Mouse (Mus musculus): ENCODE measurements around the gene Sgtb. TPM values are rescaled to one million over a fixed set of nuclear protein-coding genes. Genes with fewer than 3 reads are reported as not detected.
A peak's percentile ranks its signal among the peaks of the same experiment; 100 is the strongest.

Sgtb gene
- polyA plus RNA-seq, 1 experiment from 2014 or later: 34.5 TPM

- WGBS: 29% methylated on average over 7 of the region's 7 CpGs
Measured at GRCm38 (mm10) chr13:104110526-104110925, 985 bp downstream of the Sgtb start.

DNA sequence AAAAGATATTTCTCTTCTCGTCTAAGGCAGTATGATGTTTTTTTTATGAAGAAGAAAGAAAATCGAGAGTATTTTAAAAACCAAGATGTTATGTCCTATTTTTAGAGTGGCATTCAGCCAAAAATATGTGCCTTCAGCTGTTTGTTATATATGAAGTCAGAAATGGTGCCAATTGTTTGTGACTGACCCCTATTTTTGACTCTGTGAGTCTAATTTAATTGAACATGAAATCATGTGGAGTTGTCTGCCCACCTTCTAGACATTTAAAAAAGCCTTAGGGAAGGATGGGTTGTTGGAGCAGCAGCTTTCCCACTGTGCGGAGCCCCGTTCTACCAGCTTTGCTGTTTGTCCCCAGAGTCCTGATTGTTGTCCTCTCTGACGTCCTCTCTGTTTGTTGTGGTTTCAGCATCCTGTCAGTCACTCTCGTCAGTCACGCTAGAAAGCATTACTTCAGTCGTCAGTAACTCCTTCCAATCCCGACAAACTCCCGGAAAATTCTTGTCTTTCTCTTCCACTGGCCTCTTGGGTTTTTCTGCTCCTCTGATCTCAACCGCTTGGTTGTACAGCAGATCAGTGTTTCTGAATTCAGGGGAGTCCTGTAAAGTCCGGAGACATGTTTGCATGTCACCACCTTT lies 2.8 kb downstream of the Sgtb start:
- Histone ChIP-seq H3K4me2 (peak overlapping the region; percentile 24; the same call in 1 of the 2 replicates), H3K36me3 (peaks cover 25% of the 10 kb centered on the region), H3K4me1 (peaks cover 22% of the 10 kb centered on the region), H3K9me3 (replicated peaks) (no peaks in the 10 kb centered on the region), H3K9ac (replicated peaks) (no peak overlapping the region), H3K4me3 (replicated peaks) (no peak overlapping the region), H3K27ac (replicated peaks) (no peak overlapping the region), H3K27me3 (replicated peaks) (no peaks in the 10 kb centered on the region)
- ATAC-seq (ENCODE audit: low FRiP score): no peak
- WGBS: 67% methylated on average over 12 of the region's 12 CpGs

More at GRCm38 (mm10) chr13:104110526-104110925, 985 bp downstream of the Sgtb start:
- H3K27me3 ChIP-seq (replicated peaks): no peaks in the 10 kb centered on the region
- H3K4me2 ChIP-seq: peak overlapping the region; percentile 89
- peak overlapping the region; percentile 85 for H3K9ac ChIP-seq (replicated peaks)
- H3K4me1 ChIP-seq: peaks cover 22% of the 10 kb centered on the region
- no peak for ATAC-seq (ENCODE audit: low FRiP score)
- no peaks in the 10 kb centered on the region for H3K9me3 ChIP-seq (replicated peaks)
- H3K27ac ChIP-seq (replicated peaks): peak overlapping the region; percentile 88
- peak overlapping the region; percentile 67 for H3K4me3 ChIP-seq (replicated peaks)
- H3K36me3 ChIP-seq: peaks cover 15% of the 10 kb centered on the region

GRCm38 (mm10) chr13:104113782-104114181 lies 4.2 kb downstream of the Sgtb start:
- H3K4me1 ChIP-seq: peaks cover 18% of the 10 kb centered on the region
- H3K9ac ChIP-seq (replicated peaks): no peak overlapping the region
- H3K4me3 ChIP-seq (replicated peaks): no peak overlapping the region
- no peaks in the 10 kb centered on the region for H3K27me3 ChIP-seq (replicated peaks)
- H3K9me3 ChIP-seq (replicated peaks): no peaks in the 10 kb centered on the region
- WGBS: 91% methylated on average over 4 of the region's 4 CpGs
- H3K27ac ChIP-seq (replicated peaks): no peak overlapping the region
- ATAC-seq (ENCODE audit: low FRiP score): no peak
- H3K36me3 ChIP-seq: peaks cover 32% of the 10 kb centered on the region
- no peak overlapping the region for H3K4me2 ChIP-seq

GRCm38 (mm10) chr13:104114827-104115226 lies 5.3 kb downstream of the Sgtb start:
- Histone ChIP-seq H3K4me3 (replicated peaks) (no peak overlapping the region), H3K27me3 (replicated peaks) (no peaks in the 10 kb centered on the region), H3K9me3 (replicated peaks) (no peaks in the 10 kb centered on the region), H3K36me3 (peaks cover 42% of the 10 kb centered on the region), H3K9ac (replicated peaks) (no peak overlapping the region), H3K27ac (replicated peaks) (no peak overlapping the region), H3K4me2 (no peak overlapping the region), H3K4me1 (peaks cover 18% of the 10 kb centered on the region)
- WGBS: 97% methylated on average over 2 of the region's 2 CpGs
- no peak for ATAC-seq (ENCODE audit: low FRiP score)

- no peak overlapping the region for H3K9ac ChIP-seq (replicated peaks)
- 60% methylated on average over 17 of the region's 17 CpGs for WGBS
Measured at GRCm38 (mm10) chr13:104122078-104122840, 12.7 kb downstream of the Sgtb start.

GRCm38 (mm10) chr13:104123662-104124381 lies 14.3 kb downstream of the Sgtb start:
- Histone ChIP-seq H3K36me3 (peaks cover 43% of the 10 kb centered on the region), H3K27me3 (replicated peaks) (no peaks in the 10 kb centered on the region), H3K4me1 (no peaks in the 10 kb centered on the region), H3K9ac (replicated peaks) (no peak overlapping the region), H3K4me2 (no peak overlapping the region), H3K9me3 (replicated peaks) (no peaks in the 10 kb centered on the region), H3K27ac (replicated peaks) (no peak overlapping the region), H3K4me3 (replicated peaks) (no peak overlapping the region)
- no peak for ATAC-seq (ENCODE audit: low FRiP score)
- WGBS: 86% methylated on average over 20 of the region's 20 CpGs

More at GRCm38 (mm10) chr13:104122078-104122840, 12.7 kb downstream of the Sgtb start:
- no peak for ATAC-seq (ENCODE audit: low FRiP score)
- Histone ChIP-seq H3K27me3 (replicated peaks) (no peaks in the 10 kb centered on the region), H3K36me3 (peaks cover 47% of the 10 kb centered on the region), H3K4me2 (no peak overlapping the region), H3K4me3 (replicated peaks) (no peak overlapping the region), H3K9me3 (replicated peaks) (no peaks in the 10 kb centered on the region), H3K27ac (replicated peaks) (no peak overlapping the region), H3K4me1 (no peaks in the 10 kb centered on the region)

- ATAC-seq (ENCODE audit: low FRiP score): no peak
- Histone ChIP-seq H3K9me3 (replicated peaks) (no peaks in the 10 kb centered on the region), H3K9ac (replicated peaks) (no peak overlapping the region), H3K4me3 (replicated peaks) (no peak overlapping the region), H3K4me2 (no peak overlapping the region), H3K27ac (replicated peaks) (no peak overlapping the region), H3K4me1 (no peaks in the 10 kb centered on the region), H3K27me3 (replicated peaks) (no peaks in the 10 kb centered on the region), H3K36me3 (peaks cover 75% of the 10 kb centered on the region)
- WGBS: 90% methylated on average over 2 of the region's 2 CpGs
Measured at GRCm38 (mm10) chr13:104132561-104132960, 23.0 kb downstream of the Sgtb start.

DNA sequence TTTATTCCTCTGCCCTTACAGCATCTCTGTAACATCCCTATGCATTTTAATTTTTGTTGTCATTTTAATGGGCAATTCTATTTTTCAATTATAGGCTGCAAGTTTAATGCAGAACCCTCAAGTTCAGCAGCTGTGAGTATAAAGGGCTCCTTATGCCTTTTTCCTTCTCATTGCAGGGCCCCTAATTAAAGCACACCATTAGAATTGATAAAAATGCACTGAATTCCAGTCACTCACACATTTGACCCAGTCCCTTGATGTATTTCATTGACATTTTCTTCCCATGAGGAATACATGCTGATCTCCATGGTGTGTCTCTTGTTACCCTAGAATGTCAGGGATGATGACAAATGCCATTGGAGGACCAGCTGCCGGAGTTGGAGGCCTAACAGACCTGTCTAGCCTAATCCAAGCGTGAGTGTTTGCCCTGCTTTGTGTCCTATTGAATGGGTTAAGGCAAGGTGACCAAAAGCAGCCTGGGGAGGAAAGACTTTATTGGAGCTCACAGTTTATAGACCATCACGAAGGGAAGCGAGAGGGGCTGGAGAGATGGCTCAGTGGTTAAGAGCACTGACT lies 25.1 kb downstream of the Sgtb start:
- no peaks in the 10 kb centered on the region for H3K9me3 ChIP-seq (replicated peaks)
- no peak overlapping the region for H3K4me3 ChIP-seq (replicated peaks)
- H3K4me2 ChIP-seq: no peak overlapping the region
- WGBS: 58% methylated on average over 4 of the region's 4 CpGs
- ATAC-seq (ENCODE audit: low FRiP score): no peak
- H3K27me3 ChIP-seq (replicated peaks): no peaks in the 10 kb centered on the region
- H3K36me3 ChIP-seq: peaks cover 72% of the 10 kb centered on the region
- no peak overlapping the region for H3K27ac ChIP-seq (replicated peaks)
- 0 out of 2 replicates have a peak, but pooled peaks cover 3% of the 10 kb centered on the region for H3K4me1 ChIP-seq
- H3K9ac ChIP-seq (replicated peaks): no peak overlapping the region

GRCm38 (mm10) chr13:104139369-104140209 lies 30.0 kb downstream of the Sgtb start:
- H3K9ac ChIP-seq (replicated peaks): no peak overlapping the region
- 0 out of 2 replicates have a peak, but pooled peaks cover 4% of the 10 kb centered on the region for H3K4me1 ChIP-seq
- H3K27ac ChIP-seq (replicated peaks): no peak overlapping the region
- H3K4me3 ChIP-seq (replicated peaks): no peak overlapping the region
- H3K9me3 ChIP-seq (replicated peaks): no peaks in the 10 kb centered on the region
- ATAC-seq (ENCODE audit: low FRiP score): peak; percentile 50; the same call in 1 of the 2 replicates
- H3K27me3 ChIP-seq (replicated peaks): no peaks in the 10 kb centered on the region
- H3K4me2 ChIP-seq: no peak overlapping the region
- 43% methylated on average over 13 of the region's 13 CpGs for WGBS
- H3K36me3 ChIP-seq: peaks cover 69% of the 10 kb centered on the region

DNA sequence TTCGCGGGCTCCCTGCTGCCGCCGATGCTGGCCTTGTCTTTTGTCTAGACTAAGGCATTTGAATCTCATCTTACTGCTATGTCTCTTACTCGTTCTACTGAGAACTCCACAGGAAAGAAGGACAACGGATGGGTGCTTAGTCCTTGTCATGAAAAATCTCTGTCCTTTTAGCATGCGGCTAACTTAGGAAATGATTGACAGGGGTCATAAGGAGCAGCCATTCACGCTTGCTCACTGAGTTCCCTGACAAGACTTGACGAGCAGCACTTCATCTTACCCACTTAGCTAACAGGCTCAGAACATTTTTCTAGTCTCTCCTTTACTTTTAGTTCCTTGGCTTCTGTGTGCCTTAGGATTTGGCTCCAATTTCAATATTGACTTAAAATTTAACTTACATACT lies 35.3 kb downstream of the Sgtb start:
- no peak overlapping the region for H3K9ac ChIP-seq (replicated peaks)
- no peaks in the 10 kb centered on the region for H3K4me1 ChIP-seq
- WGBS: 88% methylated on average over 9 of the region's 9 CpGs
- no peaks in the 10 kb centered on the region for H3K9me3 ChIP-seq (replicated peaks)
- H3K27me3 ChIP-seq (replicated peaks): no peaks in the 10 kb centered on the region
- ATAC-seq (ENCODE audit: low FRiP score): no peak
- H3K27ac ChIP-seq (replicated peaks): no peak overlapping the region
- H3K36me3 ChIP-seq: peaks cover 80% of the 10 kb centered on the region
- H3K4me3 ChIP-seq (replicated peaks): no peak overlapping the region
- no peak overlapping the region for H3K4me2 ChIP-seq

- Histone ChIP-seq H3K4me3 (replicated peaks) (no peak overlapping the region), H3K27me3 (replicated peaks) (no peaks in the 10 kb centered on the region), H3K4me2 (no peak overlapping the region), H3K9me3 (replicated peaks) (no peaks in the 10 kb centered on the region), H3K4me1 (no peaks in the 10 kb centered on the region), H3K9ac (replicated peaks) (no peak overlapping the region), H3K36me3 (peaks cover 73% of the 10 kb centered on the region), H3K27ac (replicated peaks) (no peak overlapping the region)
- WGBS: 93% methylated on average over 3 of the region's 3 CpGs
- ATAC-seq (ENCODE audit: low FRiP score): no peak
Measured at GRCm38 (mm10) chr13:104145646-104146045, 36.1 kb downstream of the Sgtb start.

Measured in neural tube, embryonic 15.5 days (tissue).